20 mouse cellular contexts compared by ENCODE assay signal in genomic region chr16:24172065-24172464, GRCm38 (mm10).
DNase-seq lines count a peak whose midpoint lies in the region; ATAC-seq and TF ChIP-seq lines count a peak whose summit lies in the region.
"Had no signal": no experiment of that assay in that cellular context is flagged by ENCODE, and none has a peak within 500 bp of the region (broad histone marks: within the 10 kb centered on the region; RNA-seq: fewer than 3 reads in every experiment).

No protein-coding gene starts in this region.

- no peak overlapping the region for H3K4me3 ChIP-seq in hindbrain, embryonic 12.5 days
- no peak overlapping the region for H3K4me3 ChIP-seq in hindbrain, embryonic 10.5 days
- H3K4me3 ChIP-seq in forebrain, embryonic 16.5 days (replicated peaks; ENCODE audit: low read length), result no peak overlapping the region
- H3K4me3 ChIP-seq in intestine, postnatal 0 days (ENCODE audit: low read depth, low read length), result no peak overlapping the region
- H3K4me3 ChIP-seq: embryonic facial prominence, embryonic 15.5 days; heart, embryonic 10.5 days; layer of hippocampus, adult 2 months; limb, embryonic 10.5 days had no signal

- no peak overlapping the region for H3K9ac ChIP-seq in hindbrain, embryonic 12.5 days
- H3K9ac ChIP-seq in forebrain, embryonic 16.5 days (replicated peaks; ENCODE audit: low read depth, low read length), result no peak overlapping the region
- H3K9ac ChIP-seq in intestine, postnatal 0 days (ENCODE audit: low read depth, low read length), result no peak overlapping the region
- H3K9ac ChIP-seq: embryonic facial prominence, embryonic 15.5 days had no signal

- WGBS in hindbrain, embryonic 12.5 days, result 47% methylated on average over 5 of the region's 5 CpGs
- 63% methylated on average over 5 of the region's 5 CpGs for WGBS in hindbrain, embryonic 10.5 days
- 49% methylated on average over 5 of the region's 5 CpGs for WGBS in forebrain, embryonic 16.5 days
- 88% methylated on average over 5 of the region's 5 CpGs for WGBS in intestine, postnatal 0 days

- TF ChIP-seq CTCF in intestine, postnatal 0 days (IDR thresholded peaks at IDR 0.05; ENCODE audit: low read depth), result no peak

- H3K36me3 ChIP-seq in hindbrain, embryonic 12.5 days, result no peaks in the 10 kb centered on the region
- H3K36me3 ChIP-seq in hindbrain, embryonic 10.5 days, result no peaks in the 10 kb centered on the region
- H3K36me3 ChIP-seq in forebrain, embryonic 16.5 days (ENCODE audit: control insufficient read depth, insufficient read depth), result no peaks in the 10 kb centered on the region
- no peaks in the 10 kb centered on the region for H3K36me3 ChIP-seq in splenic B cell, adult 2 months (ENCODE audit: control insufficient read depth, insufficient read depth, low read length, poor library complexity, severe bottlenecking)
- no peaks in the 10 kb centered on the region for H3K36me3 ChIP-seq in intestine, postnatal 0 days (ENCODE audit: control insufficient read depth, insufficient read depth)
- H3K36me3 ChIP-seq: embryonic facial prominence, embryonic 15.5 days; heart, embryonic 10.5 days; limb, embryonic 10.5 days had no signal

- H3K27me3 ChIP-seq in hindbrain, embryonic 12.5 days, result no peaks in the 10 kb centered on the region
- no peaks in the 10 kb centered on the region for H3K27me3 ChIP-seq in hindbrain, embryonic 10.5 days (ENCODE audit: insufficient read depth, poor library complexity, severe bottlenecking)
- H3K27me3 ChIP-seq in forebrain, embryonic 16.5 days (replicated peaks; ENCODE audit: control insufficient read depth, insufficient read depth, low read length), result no peaks in the 10 kb centered on the region
- no peaks in the 10 kb centered on the region for H3K27me3 ChIP-seq in splenic B cell, adult 2 months (ENCODE audit: control insufficient read depth, insufficient read depth, low read length, poor library complexity, severe bottlenecking)
- H3K27me3 ChIP-seq in intestine, postnatal 0 days (replicated peaks; ENCODE audit: control insufficient read depth, insufficient read depth, low read length), result no peaks in the 10 kb centered on the region
- H3K27me3 ChIP-seq: embryonic facial prominence, embryonic 15.5 days had no signal

- H3K27ac ChIP-seq in hindbrain, embryonic 12.5 days, result no peak overlapping the region
- H3K27ac ChIP-seq in hindbrain, embryonic 10.5 days, result no peak overlapping the region
- no peak overlapping the region for H3K27ac ChIP-seq in forebrain, embryonic 16.5 days (ENCODE audit: low read length)
- no peak overlapping the region for H3K27ac ChIP-seq in intestine, postnatal 0 days (ENCODE audit: low read depth, low read length)
- H3K27ac ChIP-seq: embryonic facial prominence, embryonic 15.5 days; heart, embryonic 10.5 days; layer of hippocampus, adult 2 months; limb, embryonic 10.5 days had no signal

- H3K4me2 ChIP-seq in hindbrain, embryonic 12.5 days (replicated peaks), result no peak overlapping the region
- H3K4me2 ChIP-seq in forebrain, embryonic 16.5 days (ENCODE audit: low read length), result no peak overlapping the region
- no peak overlapping the region for H3K4me2 ChIP-seq in intestine, postnatal 0 days (replicated peaks; ENCODE audit: low read depth)
- H3K4me2 ChIP-seq: embryonic facial prominence, embryonic 15.5 days; liver, embryonic 11.5 days had no signal

- H3K9me3 ChIP-seq in hindbrain, embryonic 12.5 days (replicated peaks), result no peaks in the 10 kb centered on the region
- H3K9me3 ChIP-seq in hindbrain, embryonic 10.5 days, result no peaks in the 10 kb centered on the region
- H3K9me3 ChIP-seq in forebrain, embryonic 16.5 days (ENCODE audit: control insufficient read depth, low read length), result no peaks in the 10 kb centered on the region
- no peaks in the 10 kb centered on the region for H3K9me3 ChIP-seq in intestine, postnatal 0 days (ENCODE audit: control insufficient read depth)
- H3K9me3 ChIP-seq: embryonic facial prominence, embryonic 15.5 days; heart, embryonic 10.5 days; limb, embryonic 10.5 days had no signal

- DNase-seq in hindbrain, embryonic 10.5 days (ENCODE audit: low spot score), result no peak
- DNase-seq in spleen, postnatal 36 days (ENCODE audit: low spot score in 2 of 2), result peak; percentile 69 to 70
- no peak for DNase-seq in spleen, adult 12 weeks (ENCODE audit: low spot score)
- peak; percentile 72 for DNase-seq in splenic B cell, adult 2 months (ENCODE audit: low read depth, low spot score)
- no peak for DNase-seq in cerebellum, adult 18-20 months
- DNase-seq: adrenal gland, postnatal 14 days; cerebellum, adult 11 months; cerebellum, postnatal 25 days; kidney, adult 8-10 months; kidney, postnatal 14 days; lung, adult 18-20 months; lung, postnatal 14 days had no signal

- no peaks in the 10 kb centered on the region for H3K4me1 ChIP-seq in hindbrain, embryonic 12.5 days
- no peaks in the 10 kb centered on the region for H3K4me1 ChIP-seq in hindbrain, embryonic 10.5 days (replicated peaks)
- H3K4me1 ChIP-seq in forebrain, embryonic 16.5 days (replicated peaks; ENCODE audit: control insufficient read depth, insufficient read depth, low read length), result no peaks in the 10 kb centered on the region
- H3K4me1 ChIP-seq in intestine, postnatal 0 days (replicated peaks; ENCODE audit: control insufficient read depth, insufficient read depth, low read length), result no peaks in the 10 kb centered on the region
- H3K4me1 ChIP-seq: embryonic facial prominence, embryonic 15.5 days; limb, embryonic 10.5 days had no signal

- ATAC-seq in hindbrain, embryonic 12.5 days (ENCODE audit: low FRiP score), result peak; percentile 86
- peak; percentile 68 for ATAC-seq in forebrain, embryonic 16.5 days
- no peak for ATAC-seq in intestine, postnatal 0 days

Comparison
In these comparisons a context has a peak if more than half of its experiments do, and no peak if none do; other contexts are left out.
1. DNase-seq: peak in spleen, postnatal 36 days (2 of 2) and splenic B cell, adult 2 months (single experiment); none in hindbrain, embryonic 10.5 days (single experiment), spleen, adult 12 weeks (single experiment) and cerebellum, adult 18-20 months (0 of 2).